ENCODE assay signal across 8 mouse cellular contexts in the genomic region with DNA sequence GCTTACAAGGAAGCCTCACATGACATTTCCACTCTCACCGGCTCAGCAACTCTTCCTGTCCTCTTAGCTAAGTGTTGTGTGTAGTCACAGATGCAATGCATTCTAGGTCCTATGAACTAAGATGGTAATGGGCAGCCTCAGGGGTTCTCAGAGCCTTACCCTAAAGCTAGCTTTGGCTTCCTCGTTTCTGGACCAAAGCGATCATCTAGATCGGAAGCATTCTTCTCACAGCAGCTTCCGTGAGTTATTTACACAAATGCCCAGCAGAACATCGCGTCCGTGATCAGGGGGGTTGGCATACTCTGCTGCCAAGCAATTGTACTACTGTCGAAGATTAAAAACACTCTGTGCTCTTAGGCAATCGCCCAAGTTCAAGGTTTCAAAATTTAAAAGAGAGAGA. TPM values are rescaled to one million over a fixed set of nuclear protein-coding genes. Genes with fewer than 3 reads are reported as not detected.
DNase-seq lines count a peak whose midpoint lies in the region; ATAC-seq and TF ChIP-seq lines count a peak whose summit lies in the region.

No protein-coding gene starts in this region.

- WGBS in spleen, adult 2 months = 3% methylated on average over 10 of the region's 10 CpGs
- 36% methylated on average over 10 of the region's 10 CpGs for WGBS in forebrain, embryonic 13.5 days
- WGBS in hindbrain, embryonic 14.5 days = 26% methylated on average over 10 of the region's 10 CpGs
- WGBS in liver, embryonic 16.5 days (ENCODE audit: insufficient replicate concordance) = 2% methylated on average over 10 of the region's 10 CpGs
- 29% methylated on average over 10 of the region's 10 CpGs for WGBS in neural tube, embryonic 14.5 days

- no peak for ATAC-seq in forebrain, embryonic 13.5 days
- no peak for ATAC-seq in hindbrain, embryonic 14.5 days (ENCODE audit: low FRiP score)
- ATAC-seq in liver, embryonic 16.5 days (ENCODE audit: low read depth) = no peak
- no peak; the same call in 1 of the 2 replicates for ATAC-seq in neural tube, embryonic 14.5 days (ENCODE audit: low read depth)

- DNase-seq in spleen, adult 2 months (ENCODE audit: low read depth in 1 of 2, low spot score in 2 of 2) = no peak
- no peak for DNase-seq in spleen, postnatal 14 days (ENCODE audit: low spot score in 2 of 2)
- DNase-seq in hindbrain, embryonic 14.5 days (ENCODE audit: low spot score) = no peak
- DNase-seq in left cerebral cortex, adult 8-10 months (ENCODE audit: low spot score in 2 of 2) = no peak
- DNase-seq in layer of hippocampus, adult 9-11 months = no peak

- H3K4me1 ChIP-seq in spleen, adult 2 months (ENCODE audit: control insufficient read depth, insufficient read depth, insufficient read length) = peaks cover 7% of the 10 kb centered on the region; the same call in 1 of the 2 replicates
- peaks cover 3% of the 10 kb centered on the region for H3K4me1 ChIP-seq in forebrain, embryonic 13.5 days
- H3K4me1 ChIP-seq in hindbrain, embryonic 14.5 days (replicated peaks; ENCODE audit: control insufficient read depth, insufficient read depth, low read length) = 0 out of 2 replicates have a peak, but pooled peaks cover 7% of the 10 kb centered on the region
- peaks cover 5% of the 10 kb centered on the region for H3K4me1 ChIP-seq in liver, embryonic 16.5 days (ENCODE audit: control insufficient read depth, low read depth, low read length)
- no peaks in the 10 kb centered on the region for H3K4me1 ChIP-seq in neural tube, embryonic 14.5 days (ENCODE audit: control insufficient read depth, insufficient read depth, low read length)

- no peak overlapping the region for H3K9ac ChIP-seq in forebrain, embryonic 13.5 days
- H3K9ac ChIP-seq in hindbrain, embryonic 14.5 days = peak overlapping the region; percentile 61
- peak overlapping the region; percentile 30; the same call in 1 of the 2 replicates for H3K9ac ChIP-seq in liver, embryonic 16.5 days (ENCODE audit: low read depth, low read length)
- H3K9ac ChIP-seq in neural tube, embryonic 14.5 days (replicated peaks; ENCODE audit: low read depth, low read length) = 0 out of 2 replicates have a peak overlapping the region, but pooled peaks have one; percentile 32

- no peak for TF ChIP-seq POLR2A in spleen, adult 2 months (IDR thresholded peaks at IDR 0.05; ENCODE audit: low read depth, low read length)

- H3K36me3 ChIP-seq in spleen, adult 2 months (ENCODE audit: control insufficient read depth, insufficient read depth, low read length) = no peaks in the 10 kb centered on the region
- H3K36me3 ChIP-seq in forebrain, embryonic 13.5 days (ENCODE audit: poor library complexity, severe bottlenecking) = no peaks in the 10 kb centered on the region
- no peaks in the 10 kb centered on the region for H3K36me3 ChIP-seq in hindbrain, embryonic 14.5 days (replicated peaks; ENCODE audit: control insufficient read depth, insufficient read depth)
- H3K36me3 ChIP-seq in liver, embryonic 16.5 days (ENCODE audit: control insufficient read depth, insufficient read depth) = no peaks in the 10 kb centered on the region
- H3K36me3 ChIP-seq in neural tube, embryonic 14.5 days (ENCODE audit: control insufficient read depth, insufficient read depth, low read length) = no peaks in the 10 kb centered on the region

- no peak for TF ChIP-seq CTCF in spleen, adult 2 months (IDR thresholded peaks at IDR 0.05; ENCODE audit: extremely low read depth, insufficient read depth, insufficient read length, insufficient replicate concordance)

- peak overlapping the region; percentile 65 for H3K4me3 ChIP-seq in spleen, adult 2 months (ENCODE audit: extremely low read depth, insufficient read depth, insufficient read length)
- H3K4me3 ChIP-seq in forebrain, embryonic 13.5 days = peak overlapping the region; percentile 47; the same call in 1 of the 2 replicates
- H3K4me3 ChIP-seq in hindbrain, embryonic 14.5 days (replicated peaks; ENCODE audit: low read length) = peak overlapping the region; percentile 53
- peak overlapping the region; percentile 58 for H3K4me3 ChIP-seq in liver, embryonic 16.5 days (ENCODE audit: low read depth, low read length)
- H3K4me3 ChIP-seq in neural tube, embryonic 14.5 days (ENCODE audit: low read depth, low read length) = peak overlapping the region; percentile 49

- H3K27me3 ChIP-seq in spleen, adult 2 months (ENCODE audit: control insufficient read depth, insufficient read depth, low read length) = no peaks in the 10 kb centered on the region
- H3K27me3 ChIP-seq in forebrain, embryonic 13.5 days = peaks cover 11% of the 10 kb centered on the region; the same call in 1 of the 2 replicates
- no peaks in the 10 kb centered on the region for H3K27me3 ChIP-seq in hindbrain, embryonic 14.5 days (ENCODE audit: control insufficient read depth, insufficient read depth, low read length)
- no peaks in the 10 kb centered on the region for H3K27me3 ChIP-seq in liver, embryonic 16.5 days (ENCODE audit: control insufficient read depth, insufficient read depth, low read depth, low read length)
- H3K27me3 ChIP-seq in neural tube, embryonic 14.5 days (ENCODE audit: control insufficient read depth, insufficient read depth, low read length) = no peaks in the 10 kb centered on the region

- no peaks in the 10 kb centered on the region for H3K9me3 ChIP-seq in forebrain, embryonic 13.5 days (replicated peaks)
- no peaks in the 10 kb centered on the region for H3K9me3 ChIP-seq in hindbrain, embryonic 14.5 days (ENCODE audit: control insufficient read depth, low read length)
- H3K9me3 ChIP-seq in liver, embryonic 16.5 days (replicated peaks; ENCODE audit: control insufficient read depth, low read length) = no peaks in the 10 kb centered on the region
- no peaks in the 10 kb centered on the region for H3K9me3 ChIP-seq in neural tube, embryonic 14.5 days (ENCODE audit: control insufficient read depth, low read length)

- peak overlapping the region; percentile 4; the same call in 1 of the 2 replicates for H3K27ac ChIP-seq in spleen, adult 2 months (ENCODE audit: insufficient read depth, low read length)
- no peak overlapping the region for H3K27ac ChIP-seq in forebrain, embryonic 13.5 days
- no peak overlapping the region for H3K27ac ChIP-seq in hindbrain, embryonic 14.5 days
- no peak overlapping the region for H3K27ac ChIP-seq in liver, embryonic 16.5 days (ENCODE audit: low read length)
- H3K27ac ChIP-seq in neural tube, embryonic 14.5 days (ENCODE audit: low read depth, low read length) = no peak overlapping the region

- peak overlapping the region; percentile 84 for H3K4me2 ChIP-seq in forebrain, embryonic 13.5 days
- H3K4me2 ChIP-seq in hindbrain, embryonic 14.5 days (replicated peaks) = peak overlapping the region; percentile 92
- peak overlapping the region; percentile 78 for H3K4me2 ChIP-seq in liver, embryonic 16.5 days (ENCODE audit: low read depth, low read length)
- peak overlapping the region; percentile 91 for H3K4me2 ChIP-seq in neural tube, embryonic 14.5 days (ENCODE audit: low read depth, low read length)

RNA-seq across cellular contexts. Expression of a gene that starts 19.1 kb away (rescaled TPM):
- 20.6 and 22.0 TPM in 2 replicates for polyA plus RNA-seq in spleen, adult 2 months (2012; rRNA removed)
- polyA plus RNA-seq in forebrain, embryonic 13.5 days (2015; fragmentation: Nextera tagmentation; extraction: Ambion mirVana) = 21.5 and 21.7 TPM in 2 replicates
- 27.6 and 32.0 TPM in 2 replicates for polyA plus RNA-seq in hindbrain, embryonic 14.5 days (2014; fragmentation: Nextera tagmentation; extraction: Ambion mirVana)
- polyA plus RNA-seq in liver, embryonic 16.5 days (2015; fragmentation: Nextera tagmentation; extraction: Ambion mirVana) = 5.8 and 6.1 TPM in 2 replicates
- 31.7 and 38.0 TPM in 2 replicates for polyA plus RNA-seq in neural tube, embryonic 14.5 days (2014; fragmentation: Nextera tagmentation; extraction: Ambion mirVana)
- 10 to 100 TPM; 28.1 to 40.4 (median 30.9) TPM for total RNA-seq in left cerebral cortex, adult 8-10 months (2022)
